ENCODE assay signal across 11 mouse cellular contexts in genomic region chr4:129242327-129242726, GRCm38 (mm10). TPM values are rescaled to one million over a fixed set of nuclear protein-coding genes. Genes with fewer than 3 reads are reported as not detected.
DNase-seq lines count a peak whose midpoint lies in the region; ATAC-seq and TF ChIP-seq lines count a peak whose summit lies in the region.
"Had no signal": no experiment of that assay in that cellular context is flagged by ENCODE, and none has a peak within 500 bp of the region (broad histone marks: within the 10 kb centered on the region; RNA-seq: fewer than 3 reads in every experiment).

No protein-coding gene starts in this region.

- H3K4me1 ChIP-seq in forebrain, embryonic 12.5 days: peaks cover 45% of the 10 kb centered on the region
- peaks cover 20% of the 10 kb centered on the region for H3K4me1 ChIP-seq in forebrain, embryonic 16.5 days (replicated peaks; ENCODE audit: control insufficient read depth, insufficient read depth, low read length)
- H3K4me1 ChIP-seq in ES-E14 (ENCODE audit: control insufficient read depth in 2 of 2, insufficient read depth in 2 of 2, low read length in 2 of 2, poor library complexity in 1 of 2): peaks cover 9 to 42% of the 10 kb centered on the region in 2 experiments; a peak in 3 of 4 replicates
- peaks cover 49% of the 10 kb centered on the region for H3K4me1 ChIP-seq in hindbrain, embryonic 13.5 days (replicated peaks)
- peaks cover 18% of the 10 kb centered on the region for H3K4me1 ChIP-seq in midbrain, embryonic 14.5 days (ENCODE audit: control insufficient read depth, insufficient read depth, low read length)

- ATAC-seq in forebrain, embryonic 12.5 days (ENCODE audit: low FRiP score): no peak
- ATAC-seq in forebrain, embryonic 16.5 days: no peak
- no peak for ATAC-seq in hindbrain, embryonic 13.5 days (ENCODE audit: low FRiP score)
- no peak for ATAC-seq in midbrain, embryonic 14.5 days (ENCODE audit: low FRiP score, low TSS enrichment)
- ATAC-seq in granulocyte monocyte progenitor cell, adult 5-6 weeks (replicated peaks; ENCODE audit: poor library complexity, severe bottlenecking): no peak

- no peak overlapping the region for H3K4me3 ChIP-seq in forebrain, embryonic 12.5 days (replicated peaks)
- H3K4me3 ChIP-seq in forebrain, embryonic 16.5 days (replicated peaks; ENCODE audit: low read length): no peak overlapping the region
- peak overlapping the region; percentile 22 to 31; a peak in 3 of 4 replicates for H3K4me3 ChIP-seq in ES-E14 (ENCODE audit: insufficient read depth in 1 of 2, low read depth in 1 of 2, low read length in 2 of 2, poor library complexity in 1 of 2, severe bottlenecking in 1 of 2)
- no peak overlapping the region for H3K4me3 ChIP-seq in hindbrain, embryonic 13.5 days
- H3K4me3 ChIP-seq in midbrain, embryonic 14.5 days (replicated peaks; ENCODE audit: low read depth, low read length): no peak overlapping the region
- H3K4me3 ChIP-seq: heart, adult 2 months had no signal

- H3K9me3 ChIP-seq in forebrain, embryonic 12.5 days: no peaks in the 10 kb centered on the region
- H3K9me3 ChIP-seq in forebrain, embryonic 16.5 days (ENCODE audit: control insufficient read depth, low read length): no peaks in the 10 kb centered on the region
- H3K9me3 ChIP-seq in ES-E14 (ENCODE audit: control insufficient read depth, insufficient read depth, low read depth, low read length): no peaks in the 10 kb centered on the region
- no peaks in the 10 kb centered on the region for H3K9me3 ChIP-seq in hindbrain, embryonic 13.5 days
- no peaks in the 10 kb centered on the region for H3K9me3 ChIP-seq in midbrain, embryonic 14.5 days (ENCODE audit: control insufficient read depth, low read length)

- H3K27ac ChIP-seq in forebrain, embryonic 12.5 days: peak overlapping the region; percentile 59
- no peak overlapping the region for H3K27ac ChIP-seq in forebrain, embryonic 16.5 days (ENCODE audit: low read length)
- peak overlapping the region; percentile 69 for H3K27ac ChIP-seq in ES-E14 (ENCODE audit: insufficient read depth, low read depth, low read length, poor library complexity, severe bottlenecking)
- peak overlapping the region; percentile 58 for H3K27ac ChIP-seq in hindbrain, embryonic 13.5 days
- 0 out of 2 replicates have a peak overlapping the region, but pooled peaks have one; percentile 37 for H3K27ac ChIP-seq in midbrain, embryonic 14.5 days (replicated peaks; ENCODE audit: low read depth, low read length)
- H3K27ac ChIP-seq: heart, adult 2 months; macrophage had no signal

- peaks cover 46% of the 10 kb centered on the region for H3K27me3 ChIP-seq in forebrain, embryonic 12.5 days
- H3K27me3 ChIP-seq in forebrain, embryonic 16.5 days (replicated peaks; ENCODE audit: control insufficient read depth, insufficient read depth, low read length): peaks cover 10% of the 10 kb centered on the region
- H3K27me3 ChIP-seq in hindbrain, embryonic 13.5 days: peaks cover 40% of the 10 kb centered on the region
- H3K27me3 ChIP-seq in midbrain, embryonic 14.5 days (ENCODE audit: control insufficient read depth, insufficient read depth, low read length): peaks cover 18% of the 10 kb centered on the region

- no peaks in the 10 kb centered on the region for H3K36me3 ChIP-seq in forebrain, embryonic 12.5 days (replicated peaks)
- H3K36me3 ChIP-seq in forebrain, embryonic 16.5 days (ENCODE audit: control insufficient read depth, insufficient read depth): no peaks in the 10 kb centered on the region
- H3K36me3 ChIP-seq in ES-E14 (ENCODE audit: control insufficient read depth, insufficient read depth, low read length, poor library complexity, severe bottlenecking): no peaks in the 10 kb centered on the region
- H3K36me3 ChIP-seq in hindbrain, embryonic 13.5 days: no peaks in the 10 kb centered on the region
- no peaks in the 10 kb centered on the region for H3K36me3 ChIP-seq in midbrain, embryonic 14.5 days (ENCODE audit: control insufficient read depth, insufficient read depth, low read length)

- in situ Hi-C loops in ES-E14 (cut with MboI; ENCODE audit: low sequenced_read_pairs in 2 of 2, unreplicated experiment in 2 of 2): no loop called here

- H3K4me2 ChIP-seq in forebrain, embryonic 12.5 days: peak overlapping the region; percentile 17
- H3K4me2 ChIP-seq in forebrain, embryonic 16.5 days (ENCODE audit: low read length): no peak overlapping the region
- H3K4me2 ChIP-seq in hindbrain, embryonic 13.5 days: no peak overlapping the region
- H3K4me2 ChIP-seq in midbrain, embryonic 14.5 days (ENCODE audit: low read length): no peak overlapping the region

- H3K9ac ChIP-seq in forebrain, embryonic 12.5 days: peak overlapping the region; percentile 25
- no peak overlapping the region for H3K9ac ChIP-seq in forebrain, embryonic 16.5 days (replicated peaks; ENCODE audit: low read depth, low read length)
- H3K9ac ChIP-seq in ES-E14 (ENCODE audit: insufficient read depth, low read depth, low read length, poor library complexity, severe bottlenecking): peak overlapping the region; percentile 30; the same call in 1 of the 2 replicates
- H3K9ac ChIP-seq in hindbrain, embryonic 13.5 days: 0 out of 2 replicates have a peak overlapping the region, but pooled peaks have one; percentile 2
- no peak overlapping the region for H3K9ac ChIP-seq in midbrain, embryonic 14.5 days (replicated peaks; ENCODE audit: low read length)

- DNase-seq in ES-E14 (ENCODE audit: low read depth, low spot score): no peak
- no peak for DNase-seq in midbrain, embryonic 14.5 days
- no peak for DNase-seq in spleen, postnatal 14 days (ENCODE audit: low spot score in 2 of 2)
- no peak for DNase-seq in ovary, postnatal 10 days (ENCODE audit: low spot score)
- DNase-seq: heart, adult 2 months; kidney, adult 11 months had no signal

- WGBS in forebrain, embryonic 12.5 days: 33% methylated on average over 4 of the region's 4 CpGs
- WGBS in forebrain, embryonic 16.5 days: 28% methylated on average over 4 of the region's 4 CpGs
- 25% methylated on average over 4 of the region's 4 CpGs for WGBS in hindbrain, embryonic 13.5 days
- 20% methylated on average over 4 of the region's 4 CpGs for WGBS in midbrain, embryonic 14.5 days

TF ChIP-seq in ES-E14, 5 proteins besides CTCF, POLR2A, EP300 and RAD21:
- TF ChIP-seq ZC3H11A (IDR thresholded peaks at IDR 0.05; ENCODE audit: borderline replicate concordance, low read depth, low read length) (no peak), MAFK (IDR thresholded peaks at IDR 0.05; ENCODE audit: insufficient read depth, low read depth, low read length) (no peak), ZNF384 (IDR thresholded peaks at IDR 0.05; ENCODE audit: low read depth, low read length) (no peak), CHD2 (IDR thresholded peaks at IDR 0.05; ENCODE audit: low read depth, low read length) (no peak), HCFC1 (IDR thresholded peaks at IDR 0.05; ENCODE audit: borderline replicate concordance, insufficient read depth, low read length) (no peak)
TF ChIP-seq in ES-E14: peak in this region for 0.

RNA-seq across cellular contexts. Expression of gene C77080, which starts 18.9 kb away (rescaled TPM):
- 4.4 and 4.7 TPM in 2 replicates for polyA plus RNA-seq in forebrain, embryonic 12.5 days (2016; fragmentation: Nextera tagmentation; extraction: Ambion mirVana)
- 3.8 and 4.7 TPM in 2 replicates for polyA plus RNA-seq in forebrain, embryonic 16.5 days (2015; fragmentation: Nextera tagmentation; extraction: Ambion mirVana)
- 14.4 and 22.5 TPM in 2 replicates for total RNA-seq in ES-E14 (2012; rRNA removed)
- polyA plus RNA-seq in hindbrain, embryonic 13.5 days (2015; fragmentation: Nextera tagmentation; extraction: Ambion mirVana): 5.3 and 5.4 TPM in 2 replicates
- polyA plus RNA-seq in midbrain, embryonic 14.5 days (2014; fragmentation: Nextera tagmentation; extraction: Ambion mirVana): 7.0 and 8.4 TPM in 2 replicates
- 0.32 and 0.88 TPM in 2 replicates for total RNA-seq in granulocyte monocyte progenitor cell, adult 5-6 weeks (2014; fragmentation: Nextera tagmentation)
- 0.05 TPM in 1 of 2 replicates, not detected in the other for total RNA-seq in granulocyte monocyte progenitor cell, adult 5-6 weeks (2017)

RNA-seq across cellular contexts. Expression of gene Sync, which starts 45.1 kb away (rescaled TPM):
- polyA plus RNA-seq in forebrain, embryonic 12.5 days (2016; fragmentation: Nextera tagmentation; extraction: Ambion mirVana): 0.29 and 0.40 TPM in 2 replicates
- 0.31 and 0.38 TPM in 2 replicates for polyA plus RNA-seq in forebrain, embryonic 16.5 days (2015; fragmentation: Nextera tagmentation; extraction: Ambion mirVana)
- total RNA-seq in ES-E14 (2012; rRNA removed): 2.0 and 2.1 TPM in 2 replicates
- 1.1 and 1.4 TPM in 2 replicates for polyA plus RNA-seq in hindbrain, embryonic 13.5 days (2015; fragmentation: Nextera tagmentation; extraction: Ambion mirVana)
- 0.34 and 0.54 TPM in 2 replicates for polyA plus RNA-seq in midbrain, embryonic 14.5 days (2014; fragmentation: Nextera tagmentation; extraction: Ambion mirVana)
- not detected in 2 replicates for total RNA-seq in granulocyte monocyte progenitor cell, adult 5-6 weeks (2014; fragmentation: Nextera tagmentation)
- not detected in 2 replicates for total RNA-seq in granulocyte monocyte progenitor cell, adult 5-6 weeks (2017)

RNA-seq across cellular contexts. Expression of gene Yars, which starts 52.8 kb away (rescaled TPM):
- polyA plus RNA-seq in forebrain, embryonic 12.5 days (2016; fragmentation: Nextera tagmentation; extraction: Ambion mirVana): 103 TPM in 2 replicates
- 116 and 122 TPM in 2 replicates for polyA plus RNA-seq in forebrain, embryonic 16.5 days (2015; fragmentation: Nextera tagmentation; extraction: Ambion mirVana)
- 125 and 136 TPM in 2 replicates for total RNA-seq in ES-E14 (2012; rRNA removed)
- 104 and 106 TPM in 2 replicates for polyA plus RNA-seq in hindbrain, embryonic 13.5 days (2015; fragmentation: Nextera tagmentation; extraction: Ambion mirVana)
- polyA plus RNA-seq in midbrain, embryonic 14.5 days (2014; fragmentation: Nextera tagmentation; extraction: Ambion mirVana): 116 and 122 TPM in 2 replicates
- total RNA-seq in granulocyte monocyte progenitor cell, adult 5-6 weeks (2014; fragmentation: Nextera tagmentation): 42.7 and 44.3 TPM in 2 replicates
- total RNA-seq in granulocyte monocyte progenitor cell, adult 5-6 weeks (2017): 56.7 and 64.5 TPM in 2 replicates

RNA-seq across cellular contexts. Expression of gene S100pbp, which starts 52.8 kb away (rescaled TPM):
- polyA plus RNA-seq in forebrain, embryonic 12.5 days (2016; fragmentation: Nextera tagmentation; extraction: Ambion mirVana): 26.2 and 31.6 TPM in 2 replicates
- polyA plus RNA-seq in forebrain, embryonic 16.5 days (2015; fragmentation: Nextera tagmentation; extraction: Ambion mirVana): 16.9 and 17.2 TPM in 2 replicates
- total RNA-seq in ES-E14 (2012; rRNA removed): 25.5 and 25.7 TPM in 2 replicates
- polyA plus RNA-seq in hindbrain, embryonic 13.5 days (2015; fragmentation: Nextera tagmentation; extraction: Ambion mirVana): 17.6 and 18.0 TPM in 2 replicates
- polyA plus RNA-seq in midbrain, embryonic 14.5 days (2014; fragmentation: Nextera tagmentation; extraction: Ambion mirVana): 18.2 and 23.7 TPM in 2 replicates
- 20.8 and 30.0 TPM in 2 replicates for total RNA-seq in granulocyte monocyte progenitor cell, adult 5-6 weeks (2014; fragmentation: Nextera tagmentation)
- 14.8 and 18.3 TPM in 2 replicates for total RNA-seq in granulocyte monocyte progenitor cell, adult 5-6 weeks (2017)

Comparison
In these comparisons a context has a peak if more than half of its experiments do, and no peak if none do; other contexts are left out.
1. H3K9ac ChIP-seq: peak in forebrain, embryonic 12.5 days (single experiment), ES-E14 (single experiment) and hindbrain, embryonic 13.5 days (single experiment); none in forebrain, embryonic 16.5 days (single experiment) and midbrain, embryonic 14.5 days (single experiment).
2. H3K4me3 ChIP-seq: peak in ES-E14 (2 of 2); none in forebrain, embryonic 12.5 days (single experiment), forebrain, embryonic 16.5 days (single experiment), hindbrain, embryonic 13.5 days (single experiment) and midbrain, embryonic 14.5 days (single experiment).